Mouse (Mus musculus) heart, embryonic 16.5 days (tissue): ENCODE results near the gene Rfc4. TPM values are rescaled to one million over a fixed set of nuclear protein-coding genes. Genes with fewer than 3 reads are reported as not detected.

ENCODE experiments used
- ATAC-seq: fragments of 200-750 bp; cut with Nextera tagmentation; replicated peaks from 2 replicates; pipeline ENCODE4 v1.8.0; 2017; ENCODE audit warnings: moderate number of reproducible peaks; ENCODE audit not compliant: insufficient read depth, low FRiP score; ENCODE audit errors: extremely low read depth
- H3K27ac ChIP-seq: fragments of 300-500 bp; sonication (generic); 2 replicates; pipeline ENCODE4 v1.5.1; 2014; ENCODE audit warnings: mild to moderate bottlenecking, low read length, control low read depth, moderate library complexity
- H3K27me3 ChIP-seq: fragments of 300-500 bp; sonication (generic); 2 replicates; pipeline ENCODE4 v1.6.1; 2014; ENCODE audit warnings: low read length, mixed read lengths; ENCODE audit not compliant: control insufficient read depth, insufficient read depth
- H3K36me3 ChIP-seq: fragments of 300-500 bp; sonication (generic); 2 replicates; pipeline ENCODE4 v1.6.1; 2014; ENCODE audit not compliant: control insufficient read depth, insufficient read depth
- H3K4me1 ChIP-seq: fragments of 300-500 bp; sonication (generic); 2 replicates; pipeline ENCODE4 v1.6.1; 2014; ENCODE audit warnings: low read length, mixed read lengths; ENCODE audit not compliant: control insufficient read depth, insufficient read depth
- H3K4me2 ChIP-seq: fragments of 300-500 bp; sonication (generic); 2 replicates; pipeline ENCODE4 v1.6.1; 2014; ENCODE audit warnings: low read depth, mild to moderate bottlenecking, control low read depth, low read length
- H3K4me3 ChIP-seq: fragments of 300-500 bp; sonication (generic); 2 replicates; pipeline ENCODE4 v1.5.1; 2014; ENCODE audit warnings: mild to moderate bottlenecking, control low read depth, low read length
- H3K9ac ChIP-seq: fragments of 300-500 bp; sonication (generic); 2 replicates; pipeline ENCODE4 v1.6.1; 2014; ENCODE audit warnings: low read length, control low read depth
- H3K9me3 ChIP-seq: fragments of 300-500 bp; sonication (generic); replicated peaks from 2 replicates; pipeline ENCODE4 v1.6.1; 2016; ENCODE audit warnings: low read length; ENCODE audit not compliant: control insufficient read depth
- WGBS: fragments of 180-500 bp; shearing (Covaris S2); extraction: QIAGEN DNeasy Blood & Tissue Kit; methylation state at CpG from one replicate; pipeline ENCODE4 v1.1.7; 2014; 5-methylcytosine and 5-hydroxymethylcytosine counted together
- polyA plus RNA-seq: library from polyadenylated mRNA; unstranded; fragments of >200 nt; fragmentation: Nextera tagmentation; extraction: Ambion mirVana; gene quantifications from 2 replicates; pipeline ENCODE4 v1.2.1, GENCODE M21; 2015

Gene Rfc4
- 77.8 and 81.6 TPM in 2 replicates for polyA plus RNA-seq

DNA sequence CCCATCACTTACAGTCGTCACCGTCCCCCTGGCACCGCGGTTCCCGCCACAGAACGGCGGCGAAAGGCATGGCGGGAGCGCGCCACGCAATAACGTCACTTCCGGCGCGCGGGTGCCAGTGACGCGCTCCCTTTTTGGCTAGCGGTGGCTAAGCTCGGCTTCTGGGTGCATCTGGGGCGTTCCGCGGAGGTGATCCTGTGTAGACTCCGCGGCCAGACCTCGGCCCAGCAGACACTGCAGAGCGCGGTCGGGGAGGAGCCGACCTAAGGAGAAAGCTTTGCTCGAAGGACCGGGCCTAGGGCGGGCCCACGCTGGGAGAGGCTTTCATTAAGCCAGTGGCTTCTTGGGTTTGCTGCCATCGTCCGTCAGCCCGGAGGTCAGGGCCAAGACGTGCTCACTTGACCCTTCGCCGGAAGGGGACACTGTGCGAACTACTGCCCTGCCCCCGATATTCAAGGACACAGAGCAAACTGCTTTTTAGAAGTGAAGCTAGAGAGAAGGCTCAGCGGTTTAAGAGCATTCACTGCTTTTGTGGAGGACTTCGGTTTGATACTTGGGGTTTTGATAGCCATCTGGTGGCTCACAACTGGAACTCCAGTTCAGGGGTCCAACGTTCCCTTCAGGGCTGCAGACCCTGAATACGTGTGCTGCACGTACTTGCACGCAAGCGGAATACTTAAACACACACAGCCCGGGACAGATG, at the start of gene Rfc4:
Rfc4 (minus strand) TSS at position 65 of the 703 bp plus-strand sequence.
- peaks cover 14% of the 10 kb centered on the region for H3K36me3 ChIP-seq
- WGBS, result under 1% methylated on average over 51 of the region's 51 CpGs
- H3K9ac ChIP-seq, result peak within 1 kb of the TSS; percentile 94
- peak within 1 kb of the TSS; percentile 90 for H3K4me3 ChIP-seq
- ATAC-seq, result peak; percentile 91
- no peaks in the 10 kb centered on the region for H3K9me3 ChIP-seq
- H3K27me3 ChIP-seq, result no peaks in the 10 kb centered on the region
- H3K4me1 ChIP-seq, result peaks cover 11% of the 10 kb centered on the region
- H3K27ac ChIP-seq, result peak within 1 kb of the TSS; percentile 100
- peak within 1 kb of the TSS; percentile 72 for H3K4me2 ChIP-seq

DNA sequence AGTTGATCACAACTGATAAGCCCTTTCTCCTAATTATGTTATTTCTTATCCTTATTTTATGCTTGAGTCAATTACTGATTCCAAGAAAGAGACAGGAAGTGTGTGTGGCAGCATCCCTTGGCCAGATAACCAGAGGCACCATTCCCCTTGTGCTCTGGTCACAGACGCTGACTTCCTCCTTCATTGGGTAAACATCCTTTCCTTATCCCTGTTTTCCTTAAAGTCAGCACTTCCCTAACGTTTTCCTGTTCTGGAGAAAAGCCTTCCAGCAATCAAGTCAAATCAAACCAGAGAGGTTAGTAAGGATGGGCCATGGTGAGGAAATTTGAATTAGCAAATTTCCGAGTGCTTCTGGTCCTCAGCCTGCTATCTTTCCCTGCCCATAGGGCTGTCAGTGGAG, 48.4 kb upstream of the Rfc4 start:
- ATAC-seq, result no peak

DNA sequence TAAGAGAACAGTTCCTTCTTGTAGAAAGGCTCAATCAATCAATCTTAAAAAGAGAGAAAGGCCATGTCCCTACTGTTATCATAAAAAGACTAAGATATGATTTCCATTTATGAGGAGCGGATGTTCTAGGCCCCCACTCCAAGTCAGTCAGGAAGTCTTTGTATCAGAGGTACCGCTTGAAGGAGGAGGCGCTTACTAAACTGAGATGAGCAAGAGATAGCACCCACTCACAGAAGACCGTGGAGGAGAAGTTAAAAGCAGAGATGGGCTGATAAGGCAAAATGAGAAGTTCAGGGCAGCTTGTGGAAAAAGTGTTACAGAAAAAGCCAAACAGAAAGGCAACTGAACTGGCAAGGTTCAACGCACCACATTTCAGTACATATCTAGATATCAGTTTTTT, 47.3 kb upstream of the Rfc4 start:
- no peak; the same call in 1 of the 2 replicates for ATAC-seq
- WGBS, result 64% methylated on average over 5 of the region's 5 CpGs

More for the DNA sequence above, 48.4 kb upstream of the Rfc4 start:
- Histone ChIP-seq H3K9ac (no peak overlapping the region), H3K4me3 (no peak overlapping the region), H3K36me3 (no peaks in the 10 kb centered on the region), H3K4me1 (no peaks in the 10 kb centered on the region), H3K27me3 (no peaks in the 10 kb centered on the region), H3K9me3 (peaks cover 4% of the 10 kb centered on the region), H3K4me2 (no peak overlapping the region), H3K27ac (no peak overlapping the region; the same call in 1 of the 2 replicates)
- 42% methylated on average over 3 of the region's 3 CpGs for WGBS

DNA sequence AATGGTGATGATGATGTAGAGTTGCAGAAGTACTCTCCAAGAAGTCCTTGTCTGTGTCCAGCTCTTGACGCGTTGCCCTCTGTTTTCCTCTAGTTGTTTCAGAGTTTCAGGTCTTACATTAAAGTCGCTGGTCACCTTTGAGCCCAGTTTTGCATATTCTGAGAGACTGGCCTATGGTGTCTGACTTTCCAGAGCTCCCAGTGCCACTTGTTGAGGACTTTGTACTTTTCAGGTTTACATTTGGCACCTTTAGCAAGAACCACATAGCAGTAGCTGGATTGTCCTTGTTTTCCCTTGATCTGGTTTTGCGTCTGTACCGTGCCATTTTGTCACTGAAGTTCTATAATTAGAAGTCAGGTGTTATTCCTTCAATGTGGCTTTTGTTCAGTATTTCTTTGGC, 46.4 kb upstream of the Rfc4 start:
- no peak for ATAC-seq
- Histone ChIP-seq H3K9me3 (peaks cover 4% of the 10 kb centered on the region), H3K27ac (no peak overlapping the region), H3K27me3 (no peaks in the 10 kb centered on the region), H3K9ac (no peak overlapping the region), H3K4me3 (no peak overlapping the region), H3K4me2 (no peak overlapping the region), H3K36me3 (no peaks in the 10 kb centered on the region), H3K4me1 (no peaks in the 10 kb centered on the region)
- 89% methylated on average over 5 of the region's 5 CpGs for WGBS

More for the DNA sequence above, 47.3 kb upstream of the Rfc4 start:
- Histone ChIP-seq H3K9ac (no peak overlapping the region), H3K4me2 (no peak overlapping the region), H3K4me1 (no peaks in the 10 kb centered on the region), H3K4me3 (no peak overlapping the region), H3K27me3 (no peaks in the 10 kb centered on the region), H3K9me3 (peaks cover 4% of the 10 kb centered on the region), H3K27ac (no peak overlapping the region), H3K36me3 (no peaks in the 10 kb centered on the region)

DNA sequence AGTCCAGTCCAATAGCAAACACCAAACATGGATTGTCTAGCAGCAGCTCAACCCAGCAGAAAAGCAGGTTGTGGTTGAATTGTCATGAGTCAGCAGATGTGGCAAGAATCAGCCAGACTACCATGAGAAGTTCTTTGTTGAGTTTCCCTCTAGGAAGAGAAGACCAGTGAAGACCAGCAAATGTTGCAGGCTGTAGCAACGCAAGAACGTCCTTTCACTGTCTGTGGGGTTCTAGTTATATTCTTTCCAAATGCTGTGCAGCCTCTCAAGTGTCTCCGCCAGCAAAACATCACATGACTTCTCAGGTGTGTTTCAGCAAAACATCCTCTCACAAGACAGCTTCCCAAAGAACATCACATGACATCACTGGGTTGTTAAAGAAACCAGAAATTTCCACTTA, 43.3 kb upstream of the Rfc4 start:
- Histone ChIP-seq H3K27me3 (no peaks in the 10 kb centered on the region), H3K4me3 (no peak overlapping the region), H3K36me3 (no peaks in the 10 kb centered on the region), H3K4me1 (no peaks in the 10 kb centered on the region), H3K9me3 (peaks cover 4% of the 10 kb centered on the region), H3K4me2 (no peak overlapping the region), H3K27ac (no peak overlapping the region), H3K9ac (no peak overlapping the region)
- ATAC-seq, result no peak
- 81% methylated on average over 3 of the region's 3 CpGs for WGBS

DNA sequence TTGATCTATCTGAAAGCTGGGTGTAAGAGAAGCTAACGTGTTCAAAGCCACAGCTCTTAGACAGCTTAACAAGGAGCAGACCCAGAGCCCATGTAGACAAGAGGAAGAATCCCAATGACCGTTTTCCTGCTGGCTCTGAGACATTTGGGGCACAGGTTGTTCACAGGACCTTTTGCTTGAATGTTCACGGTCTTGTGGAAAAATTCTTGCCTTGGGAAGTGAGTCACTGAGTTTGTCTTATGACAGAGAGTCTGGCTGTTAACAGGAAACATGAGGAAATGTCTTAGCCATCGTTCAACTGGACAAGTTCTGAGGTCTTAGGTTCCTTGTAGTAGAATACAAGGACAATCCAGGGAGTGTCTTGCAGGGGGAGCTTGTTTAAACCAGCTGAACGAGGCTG, 39.5 kb upstream of the Rfc4 start:
- no peak overlapping the region for H3K9ac ChIP-seq
- H3K4me3 ChIP-seq, result no peak overlapping the region
- H3K9me3 ChIP-seq, result no peaks in the 10 kb centered on the region
- H3K4me2 ChIP-seq, result no peak overlapping the region
- no peak overlapping the region for H3K27ac ChIP-seq
- H3K4me1 ChIP-seq, result no peaks in the 10 kb centered on the region
- no peak for ATAC-seq
- WGBS, result 47% methylated on average over 5 of the region's 5 CpGs
- no peaks in the 10 kb centered on the region for H3K27me3 ChIP-seq
- H3K36me3 ChIP-seq, result no peaks in the 10 kb centered on the region

DNA sequence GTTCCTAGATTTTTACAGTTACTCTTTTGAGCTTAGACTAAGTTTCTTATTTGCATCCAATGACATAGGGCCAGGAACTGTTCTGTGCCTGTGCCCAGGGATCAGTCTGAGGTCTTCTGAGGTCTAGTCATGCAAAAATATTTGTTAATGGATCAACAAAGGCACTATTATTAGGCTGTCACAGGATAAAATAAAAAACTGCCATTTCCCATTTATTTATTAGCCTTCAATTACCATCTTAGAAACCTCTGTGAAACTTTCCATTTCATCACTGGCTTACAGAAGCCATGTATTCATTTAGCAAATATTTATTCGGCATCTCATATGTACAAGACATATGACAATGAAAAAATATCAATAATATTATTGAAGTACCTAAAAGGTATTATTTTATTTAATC, 39.1 kb upstream of the Rfc4 start:
- no peaks in the 10 kb centered on the region for H3K4me1 ChIP-seq
- H3K9me3 ChIP-seq, result no peaks in the 10 kb centered on the region
- 85% methylated on average over 1 of the region's 1 CpGs for WGBS
- no peak for ATAC-seq
- no peaks in the 10 kb centered on the region for H3K36me3 ChIP-seq
- H3K27ac ChIP-seq, result peak overlapping the region; percentile 8
- no peak overlapping the region for H3K9ac ChIP-seq
- no peak overlapping the region for H3K4me2 ChIP-seq
- H3K27me3 ChIP-seq, result no peaks in the 10 kb centered on the region
- H3K4me3 ChIP-seq, result no peak overlapping the region

DNA sequence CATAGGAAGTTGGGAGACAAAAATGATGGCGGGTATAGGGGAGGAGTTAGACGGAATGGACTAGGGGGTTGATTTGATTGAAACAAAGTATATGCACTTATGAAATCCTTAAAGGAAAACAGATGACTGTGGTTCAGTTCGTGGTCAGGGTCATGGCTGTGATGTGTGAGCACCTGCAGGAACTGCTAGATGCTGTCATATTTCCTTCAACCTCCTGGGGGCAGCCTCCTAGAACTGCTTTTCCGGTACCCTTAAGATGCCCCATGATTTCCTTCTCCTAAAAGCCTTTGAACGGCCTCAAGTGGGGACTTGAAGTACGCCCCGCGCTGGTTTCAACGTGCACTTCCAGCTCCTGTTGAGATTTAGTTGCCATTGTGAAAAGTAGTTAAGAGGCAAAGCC, 37.9 kb upstream of the Rfc4 start:
- Histone ChIP-seq H3K27me3 (no peaks in the 10 kb centered on the region), H3K4me1 (no peaks in the 10 kb centered on the region), H3K9ac (no peak overlapping the region), H3K27ac (no peak overlapping the region), H3K9me3 (no peaks in the 10 kb centered on the region), H3K36me3 (no peaks in the 10 kb centered on the region), H3K4me3 (no peak overlapping the region), H3K4me2 (no peak overlapping the region)
- WGBS, result 57% methylated on average over 9 of the region's 9 CpGs
- ATAC-seq, result no peak

DNA sequence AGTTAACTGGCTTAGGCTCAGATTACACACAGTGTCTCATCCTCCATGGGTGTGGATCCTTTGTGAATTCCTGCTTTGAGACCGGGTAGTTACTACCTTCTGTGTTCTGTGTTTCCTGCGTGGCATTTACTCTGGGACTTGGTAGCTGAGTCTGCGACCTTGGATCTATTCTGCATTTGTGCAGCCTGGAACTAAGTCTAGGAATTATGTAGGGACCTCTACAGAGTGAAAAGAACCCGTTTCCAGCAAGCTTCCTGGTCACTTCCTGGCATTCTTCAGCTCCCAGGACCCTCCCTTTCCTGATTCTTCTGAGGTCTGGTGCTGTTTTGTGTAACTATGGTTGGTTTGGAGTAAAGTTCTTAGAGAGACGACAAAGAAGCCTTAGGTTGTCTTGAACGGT, 36.9 kb upstream of the Rfc4 start:
- H3K4me1 ChIP-seq, result peaks cover 1% of the 10 kb centered on the region; the same call in 1 of the 2 replicates
- H3K27me3 ChIP-seq, result no peaks in the 10 kb centered on the region
- no peak overlapping the region for H3K4me2 ChIP-seq
- H3K9ac ChIP-seq, result peak overlapping the region; percentile 18; the same call in 1 of the 2 replicates
- WGBS, result 56% methylated on average over 6 of the region's 6 CpGs
- ATAC-seq, result no peak
- H3K27ac ChIP-seq, result peak overlapping the region; percentile 61
- no peaks in the 10 kb centered on the region for H3K36me3 ChIP-seq
- no peaks in the 10 kb centered on the region for H3K9me3 ChIP-seq
- no peak overlapping the region for H3K4me3 ChIP-seq
